ENCODE assay signal across 22 mouse cellular contexts in the genomic region with DNA sequence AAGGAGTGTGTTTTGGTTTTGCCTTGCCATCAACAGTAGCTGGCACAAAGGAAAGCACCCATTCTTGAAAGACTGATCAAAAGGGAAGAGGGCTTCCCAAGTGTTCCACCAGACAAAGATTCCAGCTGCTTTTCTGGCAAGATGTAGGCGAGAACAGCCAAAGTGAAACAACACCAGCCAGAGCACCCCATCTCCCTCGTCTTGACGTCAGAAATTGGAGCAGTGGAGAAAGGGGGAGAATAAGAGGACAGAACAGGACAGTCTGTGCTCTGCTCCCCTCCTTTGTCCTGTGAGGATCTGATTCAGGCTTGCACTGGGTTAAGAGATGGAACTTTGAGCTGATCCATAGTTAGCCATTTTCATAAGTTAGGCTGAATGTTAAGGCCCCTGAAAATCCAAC. TPM values are rescaled to one million over a fixed set of nuclear protein-coding genes. Genes with fewer than 3 reads are reported as not detected.
DNase-seq lines count a peak whose midpoint lies in the region; ATAC-seq lines count a peak whose summit lies in the region.
"Had no signal": no experiment of that assay in that cellular context is flagged by ENCODE, and none has a peak within 500 bp of the region (broad histone marks: within the 10 kb centered on the region; RNA-seq: fewer than 3 reads in every experiment).

No protein-coding gene starts in this region.

- 0 out of 2 replicates have a peak overlapping the region, but pooled peaks have one; percentile 13 for H3K27ac ChIP-seq in forebrain, embryonic 12.5 days
- H3K27ac ChIP-seq in forebrain, embryonic 10.5 days = no peak overlapping the region
- H3K27ac ChIP-seq in hindbrain, embryonic 16.5 days (ENCODE audit: low read depth, low read length) = peak overlapping the region; percentile 1; the same call in 1 of the 2 replicates
- H3K27ac ChIP-seq: heart, adult 2 months; kidney, postnatal 0 days; limb, embryonic 10.5 days had no signal

- no peak overlapping the region for H3K4me2 ChIP-seq in forebrain, embryonic 12.5 days
- H3K4me2 ChIP-seq in hindbrain, embryonic 16.5 days (ENCODE audit: low read length) = no peak overlapping the region

- no peak overlapping the region for H3K9ac ChIP-seq in forebrain, embryonic 12.5 days
- no peak overlapping the region for H3K9ac ChIP-seq in hindbrain, embryonic 16.5 days (ENCODE audit: low read depth, low read length)
- H3K9ac ChIP-seq: liver, postnatal 0 days had no signal

- no peaks in the 10 kb centered on the region for H3K36me3 ChIP-seq in forebrain, embryonic 12.5 days (replicated peaks)
- no peaks in the 10 kb centered on the region for H3K36me3 ChIP-seq in forebrain, embryonic 10.5 days (replicated peaks)
- no peaks in the 10 kb centered on the region for H3K36me3 ChIP-seq in hindbrain, embryonic 16.5 days (ENCODE audit: control insufficient read depth, insufficient read depth, low read length)
- H3K36me3 ChIP-seq: limb, embryonic 10.5 days had no signal

- intact Hi-C loops in heart, postnatal 36 days (cut with DNase I) = no loop called here

- no peaks in the 10 kb centered on the region for H3K9me3 ChIP-seq in forebrain, embryonic 12.5 days
- no peaks in the 10 kb centered on the region for H3K9me3 ChIP-seq in forebrain, embryonic 10.5 days
- H3K9me3 ChIP-seq in hindbrain, embryonic 16.5 days (ENCODE audit: control insufficient read depth, low read length) = no peaks in the 10 kb centered on the region
- H3K9me3 ChIP-seq: limb, embryonic 10.5 days had no signal

- DNase-seq in forebrain, embryonic 10.5 days (ENCODE audit: extremely low spot score, low spot score) = no peak
- DNase-seq in heart, adult 8-10 months (ENCODE audit: low spot score) = peak; percentile 30
- DNase-seq in heart, postnatal 36 days = no peak
- DNase-seq in right cerebral cortex, adult 18-20 months = peak; percentile 56
- no peak for DNase-seq in right cerebral cortex, postnatal 36 days (ENCODE audit: low spot score in 2 of 2)
- no peak for DNase-seq in embryo, embryonic 11 days
- DNase-seq: adrenal gland, postnatal 14 days; cerebellum, adult 18-20 months; heart, adult 2 months; kidney, adult 11 months; liver, postnatal 0 days; lung, postnatal 10 days; midbrain, embryonic 14.5 days; thymus, postnatal 36 days had no signal

- 54% methylated on average over 3 of the region's 3 CpGs for WGBS in forebrain, embryonic 12.5 days
- WGBS in forebrain, embryonic 10.5 days = 61% methylated on average over 3 of the region's 3 CpGs
- WGBS in hindbrain, embryonic 16.5 days = 39% methylated on average over 3 of the region's 3 CpGs

- no peaks in the 10 kb centered on the region for H3K27me3 ChIP-seq in forebrain, embryonic 12.5 days
- no peaks in the 10 kb centered on the region for H3K27me3 ChIP-seq in forebrain, embryonic 10.5 days (ENCODE audit: poor library complexity, severe bottlenecking)
- H3K27me3 ChIP-seq in hindbrain, embryonic 16.5 days (replicated peaks; ENCODE audit: control insufficient read depth, insufficient read depth, low read length) = no peaks in the 10 kb centered on the region
- H3K27me3 ChIP-seq: CH12.LX had no signal

- H3K4me3 ChIP-seq in forebrain, embryonic 12.5 days (replicated peaks) = no peak overlapping the region
- H3K4me3 ChIP-seq in forebrain, embryonic 10.5 days = no peak overlapping the region
- H3K4me3 ChIP-seq in hindbrain, embryonic 16.5 days (ENCODE audit: low read length) = no peak overlapping the region
- H3K4me3 ChIP-seq: heart, adult 2 months; limb, embryonic 10.5 days; myocyte had no signal

- ATAC-seq in forebrain, embryonic 12.5 days (ENCODE audit: low FRiP score) = no peak
- ATAC-seq in hindbrain, embryonic 16.5 days = 0 out of 2 replicates have a peak, but pooled peaks have one; percentile 61
- ATAC-seq: liver, postnatal 0 days had no signal

- peaks cover 2% of the 10 kb centered on the region; the same call in 1 of the 2 replicates for H3K4me1 ChIP-seq in forebrain, embryonic 12.5 days
- H3K4me1 ChIP-seq in forebrain, embryonic 10.5 days = no peaks in the 10 kb centered on the region
- no peaks in the 10 kb centered on the region for H3K4me1 ChIP-seq in hindbrain, embryonic 16.5 days (ENCODE audit: control insufficient read depth, insufficient read depth, low read depth, low read length)
- H3K4me1 ChIP-seq: limb, embryonic 10.5 days had no signal

RNA-seq across cellular contexts. Expression of gene Ttyh1, which starts 7.4 kb away (rescaled TPM):
- polyA plus RNA-seq in forebrain, embryonic 12.5 days (2016; fragmentation: Nextera tagmentation; extraction: Ambion mirVana) = 131 and 143 TPM in 2 replicates
- 32.6 and 33.0 TPM in 2 replicates for polyA plus RNA-seq in forebrain, embryonic 10.5 days (2016; fragmentation: Nextera tagmentation; extraction: Ambion mirVana)
- 1 to 10 TPM in 2 of 4 experiments, under 1 TPM in 2; 0.79 to 1.7 (median 0.95) TPM for total RNA-seq in heart, adult 8-10 months (2022)
- total RNA-seq in heart, postnatal 36 days (2021) = 1 to 10 TPM in 1 of 2 experiments, under 1 TPM in 1; 0.89 to 2.6 TPM
- polyA plus RNA-seq in hindbrain, embryonic 16.5 days (2015; fragmentation: Nextera tagmentation; extraction: Ambion mirVana) = 204 and 239 TPM in 2 replicates
- total RNA-seq: megakaryocyte, adult 5-6 weeks had no signal

RNA-seq across cellular contexts. Expression of gene Leng8, which starts 25.1 kb away (rescaled TPM):
- 104 and 115 TPM in 2 replicates for polyA plus RNA-seq in forebrain, embryonic 12.5 days (2016; fragmentation: Nextera tagmentation; extraction: Ambion mirVana)
- 60.6 and 61.5 TPM in 2 replicates for polyA plus RNA-seq in forebrain, embryonic 10.5 days (2016; fragmentation: Nextera tagmentation; extraction: Ambion mirVana)
- 10 to 100 TPM; 27.1 to 49.5 (median 38.6) TPM for total RNA-seq in heart, adult 8-10 months (2022)
- 10 to 100 TPM; 30.4 to 45.7 TPM for total RNA-seq in heart, postnatal 36 days (2021)
- 57.4 and 75.4 TPM in 2 replicates for polyA plus RNA-seq in hindbrain, embryonic 16.5 days (2015; fragmentation: Nextera tagmentation; extraction: Ambion mirVana)

RNA-seq across cellular contexts. Expression of gene Leng9, which starts 38.4 kb away (rescaled TPM):
- 3.0 TPM in 2 replicates for polyA plus RNA-seq in forebrain, embryonic 12.5 days (2016; fragmentation: Nextera tagmentation; extraction: Ambion mirVana)
- 1.7 and 1.8 TPM in 2 replicates for polyA plus RNA-seq in forebrain, embryonic 10.5 days (2016; fragmentation: Nextera tagmentation; extraction: Ambion mirVana)
- 1 to 10 TPM; 2.8 to 3.7 (median 3.6) TPM for total RNA-seq in heart, adult 8-10 months (2022)
- 1 to 10 TPM; 2.4 to 3.6 TPM for total RNA-seq in heart, postnatal 36 days (2021)
- 6.0 and 6.8 TPM in 2 replicates for polyA plus RNA-seq in hindbrain, embryonic 16.5 days (2015; fragmentation: Nextera tagmentation; extraction: Ambion mirVana)

RNA-seq across cellular contexts. Expression of gene Lair1, which starts 48.8 kb away (rescaled TPM):
- 1.9 and 2.4 TPM in 2 replicates for polyA plus RNA-seq in forebrain, embryonic 12.5 days (2016; fragmentation: Nextera tagmentation; extraction: Ambion mirVana)
- polyA plus RNA-seq in forebrain, embryonic 10.5 days (2016; fragmentation: Nextera tagmentation; extraction: Ambion mirVana) = 0.26 and 0.51 TPM in 2 replicates
- total RNA-seq in heart, adult 8-10 months (2022) = 1 to 10 TPM in 3 of 4 experiments, under 1 TPM in 1; 0.84 to 2.0 (median 1.7) TPM
- 1 to 10 TPM; 1.8 to 3.0 TPM for total RNA-seq in heart, postnatal 36 days (2021)
- polyA plus RNA-seq in hindbrain, embryonic 16.5 days (2015; fragmentation: Nextera tagmentation; extraction: Ambion mirVana) = 3.1 and 3.5 TPM in 2 replicates
- polyA plus RNA-seq: myocyte had no signal

RNA-seq across cellular contexts. Expression of gene Cdc42ep5, which starts 52.9 kb away (rescaled TPM):
- polyA plus RNA-seq in forebrain, embryonic 12.5 days (2016; fragmentation: Nextera tagmentation; extraction: Ambion mirVana) = 11.3 and 14.0 TPM in 2 replicates
- polyA plus RNA-seq in forebrain, embryonic 10.5 days (2016; fragmentation: Nextera tagmentation; extraction: Ambion mirVana) = 18.3 and 22.1 TPM in 2 replicates
- 1 to 10 TPM; 3.8 to 7.5 (median 4.6) TPM for total RNA-seq in heart, adult 8-10 months (2022)
- total RNA-seq in heart, postnatal 36 days (2021) = 1 to 10 TPM; 4.6 to 6.2 TPM
- 8.5 and 9.7 TPM in 2 replicates for polyA plus RNA-seq in hindbrain, embryonic 16.5 days (2015; fragmentation: Nextera tagmentation; extraction: Ambion mirVana)
- total RNA-seq: megakaryocyte, adult 5-6 weeks; MEL had no signal

Comparison
In these comparisons a context has a peak if more than half of its experiments do, and no peak if none do; other contexts are left out.
1. DNase-seq: peak in heart, adult 8-10 months (single experiment) and right cerebral cortex, adult 18-20 months (single experiment); none in forebrain, embryonic 10.5 days (single experiment), heart, postnatal 36 days (0 of 2), right cerebral cortex, postnatal 36 days (0 of 2) and embryo, embryonic 11 days (single experiment).